Mouse (Mus musculus): ENCODE data around the gene Sit1.

DNA sequence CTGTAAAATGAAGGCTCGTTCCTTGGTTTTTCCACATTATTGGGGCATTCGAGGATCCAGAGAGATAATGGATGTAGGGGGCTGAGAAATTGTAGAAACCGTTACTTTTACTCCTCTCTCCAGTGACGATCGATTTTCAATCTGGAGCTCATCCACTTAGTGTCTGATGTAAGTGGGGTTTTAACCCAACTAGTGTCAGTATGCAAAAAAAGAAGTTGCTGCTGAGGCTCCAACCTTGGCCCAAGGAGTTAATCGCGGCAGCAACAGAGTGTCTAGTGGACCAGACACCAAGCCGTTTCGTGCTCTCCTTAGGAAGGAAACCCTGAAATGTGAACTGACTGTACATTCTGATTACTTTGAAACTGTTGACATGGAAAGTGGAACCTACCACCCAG is 10.3 kb upstream of the Sit1 start:
- TF ChIP-seq CTCF (IDR thresholded peaks at IDR 0.05; ENCODE audit: insufficient read depth, low read length) (no peak), POLR2A (IDR thresholded peaks at IDR 0.05; ENCODE audit: borderline replicate concordance, extremely low read depth, low read depth, low read length) (no peak)

Measured in lung, adult 2 months (tissue).